Mouse (Mus musculus) lung, postnatal 0 days (tissue): ENCODE data around the gene Arf1.

Experiments
- CTCF ChIP-seq: IDR thresholded peaks from 2 replicates; pipeline ENCODE4 v1.5.1; 2016; ENCODE audit warnings: antibody characterized with exemption, mild to moderate bottlenecking
- EP300 ChIP-seq: IDR thresholded peaks from 2 replicates; pipeline ENCODE4 v1.6.1; 2016; ENCODE audit warnings: antibody characterized with exemption, mild to moderate bottlenecking, control low read depth

DNA sequence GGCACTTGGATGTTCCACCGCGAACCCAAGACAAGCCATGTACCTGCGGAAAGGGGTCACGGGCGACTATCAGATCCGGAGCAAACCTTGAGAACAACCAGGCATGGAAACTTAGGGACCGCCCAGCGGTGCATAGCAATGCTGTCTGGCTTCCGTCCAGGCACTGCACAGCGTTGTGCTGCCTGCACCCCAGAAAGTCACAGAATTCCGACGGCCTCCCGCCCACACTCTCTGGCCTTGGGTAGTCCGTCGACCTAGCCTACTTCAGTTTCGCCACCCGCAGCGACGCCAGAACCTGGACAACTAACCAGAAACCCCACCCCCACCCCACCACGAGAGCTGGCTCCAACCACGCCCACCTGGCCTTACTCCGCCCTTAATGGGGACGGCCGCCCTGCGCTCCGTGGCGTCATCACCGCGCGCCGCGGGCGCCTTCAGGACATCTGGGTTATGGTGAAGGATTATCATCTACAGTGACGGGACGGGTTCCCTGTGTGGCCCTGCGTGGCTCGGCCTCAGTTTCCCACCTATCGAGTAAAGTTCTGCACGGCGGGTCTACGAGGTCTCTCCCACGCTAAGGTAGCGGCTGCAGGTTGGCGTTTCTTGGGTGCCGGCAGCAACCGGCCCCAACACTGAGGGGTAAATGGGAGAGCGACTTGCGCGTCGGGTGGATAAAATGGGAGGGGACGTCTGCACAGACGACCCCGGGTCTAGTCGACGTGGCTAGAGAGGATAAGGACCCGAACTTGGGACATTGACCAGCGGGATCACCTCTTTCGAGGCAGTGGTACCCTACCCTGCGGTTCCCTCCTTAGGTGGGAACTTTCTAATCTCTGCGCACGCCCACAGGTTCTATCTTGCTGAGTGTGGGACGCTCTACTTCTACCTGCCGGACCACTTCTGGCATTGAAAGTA lies 25.7 kb downstream of the Arf1 start, which contains the start of gene Mrpl55:
- TF ChIP-seq CTCF (0 out of 2 replicates have a peak, but pooled peaks have one; percentile 9), EP300 (0 out of 2 replicates have a peak, but pooled peaks have one; percentile 5)
